Mouse (Mus musculus): Measurements from ENCODE around the gene Flywch2. TPM values are rescaled to one million over a fixed set of nuclear protein-coding genes. Genes with fewer than 3 reads are reported as not detected.

Flywch2 gene
- 9.4 and 10.6 TPM in 2 replicates for polyA plus RNA-seq (2014; fragmentation: Nextera tagmentation; extraction: Ambion mirVana)

DNA sequence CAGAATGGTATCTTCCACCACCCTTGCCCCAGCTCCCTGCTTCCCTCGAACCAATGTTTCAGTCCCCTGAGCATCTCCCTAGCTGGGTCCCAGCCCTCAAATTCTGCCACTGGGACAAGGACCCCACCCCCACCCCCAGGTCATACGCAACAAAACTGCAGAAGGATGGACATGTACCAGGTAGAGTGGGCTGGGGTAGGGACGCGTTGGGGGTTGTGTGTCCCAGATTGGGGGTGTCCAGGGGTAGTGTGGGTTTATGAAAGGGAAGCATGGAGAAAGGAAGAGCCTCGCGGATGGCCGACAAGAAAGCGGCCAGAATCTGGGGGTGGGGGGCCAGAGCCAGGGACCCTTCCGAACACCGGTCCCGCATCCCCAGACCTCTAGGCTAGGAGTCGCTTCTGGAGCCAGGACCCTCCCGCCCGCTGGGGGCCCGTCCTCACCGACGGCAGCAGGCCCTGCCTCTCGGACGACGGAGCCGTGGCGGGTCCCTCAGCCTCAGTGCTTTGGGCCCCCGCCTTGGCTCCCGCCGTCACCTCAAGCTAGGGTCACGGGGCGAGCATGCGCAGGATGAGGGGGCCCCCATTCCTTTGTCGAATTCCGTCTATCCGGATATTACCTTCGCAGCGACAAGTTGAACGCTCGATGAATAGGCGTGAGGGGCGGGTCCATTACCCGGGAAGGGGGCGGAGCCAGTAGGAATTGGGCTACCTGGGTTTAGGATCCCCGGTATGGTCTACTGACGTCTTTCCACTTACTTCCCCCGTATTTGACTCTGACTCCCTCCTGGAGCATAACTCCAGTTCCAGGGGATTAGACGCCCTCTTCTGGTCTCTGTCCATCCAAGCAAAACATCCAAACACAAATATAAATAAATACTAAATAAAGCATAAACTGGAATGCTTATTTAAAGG, at the start of gene Flywch2:
Gene Flywch2 (minus strand): TSS at position 521 of the 911 bp plus-strand sequence.
- H3K36me3 ChIP-seq (ENCODE audit: control insufficient read depth, insufficient read depth, low read length) = no peaks in the 10 kb centered on the region

DNA sequence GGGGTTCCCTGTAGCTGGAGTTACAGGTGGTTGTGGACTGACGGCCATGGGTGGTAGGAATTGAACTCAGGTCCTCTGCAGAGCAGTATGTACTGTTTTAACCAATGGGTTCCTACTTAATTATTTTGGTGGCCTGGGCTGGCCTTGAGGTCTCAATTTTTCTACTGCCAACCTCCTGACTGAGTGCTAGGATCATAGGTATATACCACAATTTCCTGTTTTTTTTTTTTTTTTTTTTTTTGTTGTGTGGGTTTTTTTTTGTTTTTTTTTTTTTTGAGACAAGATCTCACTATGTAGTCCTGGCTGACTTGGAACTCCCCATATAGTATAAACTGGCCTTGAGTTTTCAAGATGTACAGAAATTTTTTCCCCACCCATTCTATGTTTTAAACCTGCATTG, 45.3 kb upstream of the Flywch2 start:
- H3K9me3 ChIP-seq (ENCODE audit: control insufficient read depth, low read length) = no peaks in the 10 kb centered on the region
- 92% methylated on average over 1 of the region's 1 CpGs for WGBS
- H3K27ac ChIP-seq (ENCODE audit: low read depth, low read length) = no peak overlapping the region
- DNase-seq (ENCODE audit: low spot score) (no peak), ATAC-seq (replicated peaks; ENCODE audit: low FRiP score) (no peak)
- no peak overlapping the region for H3K4me3 ChIP-seq (ENCODE audit: low read depth, low read length)
- H3K9ac ChIP-seq (ENCODE audit: low read depth, low read length) = no peak overlapping the region
- peaks cover 11% of the 10 kb centered on the region; the same call in 1 of the 2 replicates for H3K27me3 ChIP-seq (replicated peaks; ENCODE audit: control insufficient read depth, insufficient read depth, low read length)
- H3K4me2 ChIP-seq = no peak overlapping the region
- peaks cover 9% of the 10 kb centered on the region for H3K4me1 ChIP-seq (replicated peaks; ENCODE audit: control insufficient read depth, insufficient read depth, low read length)
- peaks cover 2% of the 10 kb centered on the region; the same call in 1 of the 2 replicates for H3K36me3 ChIP-seq (ENCODE audit: control insufficient read depth, insufficient read depth, low read length)

More for the DNA sequence above, at the start of gene Flywch2:
- Histone ChIP-seq H3K27me3 (replicated peaks; ENCODE audit: control insufficient read depth, insufficient read depth, low read length) (no peaks in the 10 kb centered on the region), H3K9me3 (ENCODE audit: control insufficient read depth, low read length) (no peaks in the 10 kb centered on the region), H3K4me2 (peak within 1 kb of the TSS; percentile 97), H3K27ac (ENCODE audit: low read depth, low read length) (no peak within 1 kb of the TSS), H3K9ac (ENCODE audit: low read depth, low read length) (peak within 1 kb of the TSS; percentile 70), H3K4me3 (ENCODE audit: low read depth, low read length) (peak within 1 kb of the TSS; percentile 60), H3K4me1 (replicated peaks; ENCODE audit: control insufficient read depth, insufficient read depth, low read length) (peaks cover 10% of the 10 kb centered on the region)
- DNase-seq (ENCODE audit: low spot score) = peak; percentile 69
- WGBS = 4% methylated on average over 43 of the region's 43 CpGs
- peak; percentile 61 for ATAC-seq (replicated peaks; ENCODE audit: low FRiP score)

DNA sequence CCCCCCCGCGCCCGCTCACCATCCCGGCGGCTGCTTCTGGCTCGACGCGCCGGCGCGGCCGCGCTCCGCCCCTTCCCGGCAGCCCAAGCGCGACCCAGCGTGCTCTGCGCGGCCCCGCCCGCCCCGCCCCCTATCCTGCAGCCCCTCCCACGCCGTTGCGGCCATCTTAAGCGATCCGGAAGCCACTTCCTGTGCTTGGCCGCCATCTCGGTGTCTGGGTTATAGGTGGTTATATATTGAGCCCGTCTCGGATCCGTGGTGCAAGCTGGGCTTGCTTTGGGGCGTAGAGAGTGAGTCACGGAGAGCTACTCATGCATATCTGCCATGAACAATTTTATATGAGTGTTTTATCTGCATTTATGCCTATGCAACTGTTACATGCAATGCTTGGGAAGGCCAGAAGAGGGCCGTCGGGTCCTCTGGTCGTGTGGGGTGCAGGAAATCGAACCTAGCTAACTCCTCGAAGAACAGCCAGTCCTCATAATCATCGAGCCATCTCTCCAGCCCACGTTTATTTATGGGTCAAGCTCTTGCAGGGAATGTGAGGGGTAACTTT, 43.3 kb upstream of the Flywch2 start, which contains the start of gene Elob:
Gene Elob (minus strand): TSS at position 73 of the 556 bp plus-strand sequence.
- Histone ChIP-seq H3K9ac (ENCODE audit: low read depth, low read length) (peak within 1 kb of the TSS; percentile 81), H3K36me3 (ENCODE audit: control insufficient read depth, insufficient read depth, low read length) (peaks cover 17% of the 10 kb centered on the region), H3K27me3 (replicated peaks; ENCODE audit: control insufficient read depth, insufficient read depth, low read length) (peaks cover 8% of the 10 kb centered on the region; the same call in 1 of the 2 replicates), H3K4me1 (replicated peaks; ENCODE audit: control insufficient read depth, insufficient read depth, low read length) (peaks cover 9% of the 10 kb centered on the region), H3K4me3 (ENCODE audit: low read depth, low read length) (peak within 1 kb of the TSS; percentile 84), H3K27ac (ENCODE audit: low read depth, low read length) (peak within 1 kb of the TSS; percentile 88), H3K4me2 (peak within 1 kb of the TSS; percentile 95), H3K9me3 (ENCODE audit: control insufficient read depth, low read length) (no peaks in the 10 kb centered on the region)
- DNase-seq (ENCODE audit: low spot score) (peak; percentile 89), ATAC-seq (replicated peaks; ENCODE audit: low FRiP score) (peak; percentile 94)
- 1% methylated on average over 37 of the region's 42 CpGs for WGBS

DNA sequence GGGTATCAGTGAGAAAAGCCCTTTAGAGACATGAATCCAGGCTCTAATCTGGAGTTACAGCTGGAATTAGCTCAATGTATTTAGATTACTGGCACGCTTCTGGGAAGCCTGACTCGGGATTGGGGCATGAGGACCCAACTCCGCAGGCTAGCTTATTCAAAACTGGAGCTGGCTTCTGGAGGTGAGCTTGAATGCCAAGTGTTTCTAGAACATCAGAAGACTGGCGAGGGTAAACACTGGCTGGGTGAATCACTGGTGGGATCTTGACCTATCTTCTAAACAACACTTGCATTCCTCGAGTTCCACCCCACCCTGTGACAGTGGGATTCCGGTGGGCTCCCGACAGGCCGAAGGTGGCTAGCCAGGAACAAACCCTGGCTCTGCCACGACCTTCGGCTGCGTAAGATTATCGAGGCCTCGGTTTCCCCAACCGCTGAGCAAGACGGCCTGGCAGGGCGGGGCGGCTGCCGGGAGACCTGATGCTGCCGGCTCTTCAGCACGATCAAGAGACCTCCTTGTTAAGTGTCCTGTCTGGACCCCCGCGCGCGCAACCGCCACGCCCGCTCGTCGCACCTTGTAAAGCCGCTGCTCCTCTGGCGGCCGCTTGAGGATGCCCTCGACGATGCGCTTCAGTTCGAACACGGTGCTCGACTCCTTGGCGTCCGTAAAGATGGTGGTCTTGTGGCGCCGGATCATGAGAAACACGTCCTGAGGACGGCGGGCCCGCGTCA, 42.6 kb upstream of the Flywch2 start:
- peak overlapping the region; percentile 72 for H3K27ac ChIP-seq (ENCODE audit: low read depth, low read length)
- H3K9ac ChIP-seq (ENCODE audit: low read depth, low read length) = peak overlapping the region; percentile 81
- DNase-seq (ENCODE audit: low spot score) (no peak), ATAC-seq (replicated peaks; ENCODE audit: low FRiP score) (peak; percentile 61)
- H3K4me1 ChIP-seq (replicated peaks; ENCODE audit: control insufficient read depth, insufficient read depth, low read length) = peaks cover 9% of the 10 kb centered on the region
- H3K4me3 ChIP-seq (ENCODE audit: low read depth, low read length) = peak overlapping the region; percentile 84
- no peaks in the 10 kb centered on the region for H3K9me3 ChIP-seq (ENCODE audit: control insufficient read depth, low read length)
- H3K36me3 ChIP-seq (ENCODE audit: control insufficient read depth, insufficient read depth, low read length) = peaks cover 24% of the 10 kb centered on the region
- peaks cover 6% of the 10 kb centered on the region; the same call in 1 of the 2 replicates for H3K27me3 ChIP-seq (replicated peaks; ENCODE audit: control insufficient read depth, insufficient read depth, low read length)
- H3K4me2 ChIP-seq = peak overlapping the region; percentile 95
- under 1% methylated on average over 47 of the region's 47 CpGs for WGBS

DNA sequence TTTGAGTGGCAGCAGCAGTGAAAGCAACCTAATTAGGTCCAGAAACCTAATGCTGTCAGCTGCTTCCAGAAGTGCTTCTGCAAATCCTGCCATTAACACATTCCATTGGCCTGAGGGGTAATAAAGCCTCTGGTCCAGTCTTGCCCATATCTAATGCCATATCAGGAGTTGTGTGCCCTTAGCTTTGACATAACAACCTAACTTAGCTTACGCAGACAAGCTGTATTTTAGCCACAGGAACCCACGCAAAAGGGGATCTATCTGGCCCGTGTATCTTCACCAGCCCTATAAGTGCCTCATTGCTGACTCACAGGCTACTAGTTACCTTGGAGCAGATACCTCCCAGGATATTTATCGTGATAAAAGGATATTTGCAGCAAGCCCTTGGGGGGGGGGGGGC, 39.7 kb upstream of the Flywch2 start:
- ATAC-seq (replicated peaks; ENCODE audit: low FRiP score) = no peak

DNA sequence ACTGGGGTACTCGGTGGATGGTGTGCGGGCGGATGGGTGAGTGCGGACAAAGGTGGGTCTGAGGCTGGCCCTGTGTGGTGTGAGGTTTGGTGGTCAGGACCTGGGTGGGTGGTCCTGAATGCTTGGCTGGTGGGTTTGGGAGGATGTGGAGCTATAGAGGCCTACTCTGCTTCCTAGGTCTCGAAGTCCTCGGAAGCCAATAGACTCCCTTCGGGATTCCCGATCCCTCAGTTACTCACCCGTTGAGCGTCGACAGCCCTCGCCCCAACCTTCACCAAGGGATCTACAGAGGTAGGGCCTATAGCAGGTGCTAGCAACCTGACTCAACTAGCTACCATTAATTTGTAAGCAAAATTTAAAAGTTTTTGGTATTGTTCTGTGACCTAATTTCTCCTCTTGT, 37.7 kb upstream of the Flywch2 start:
- no peaks in the 10 kb centered on the region for H3K27me3 ChIP-seq (replicated peaks; ENCODE audit: control insufficient read depth, insufficient read depth, low read length)
- H3K27ac ChIP-seq (ENCODE audit: low read depth, low read length) = no peak overlapping the region
- H3K4me1 ChIP-seq (replicated peaks; ENCODE audit: control insufficient read depth, insufficient read depth, low read length) = peaks cover 6% of the 10 kb centered on the region
- peaks cover 70% of the 10 kb centered on the region for H3K36me3 ChIP-seq (ENCODE audit: control insufficient read depth, insufficient read depth, low read length)
- H3K9ac ChIP-seq (ENCODE audit: low read depth, low read length) = no peak overlapping the region
- peaks cover 12% of the 10 kb centered on the region; the same call in 1 of the 2 replicates for H3K9me3 ChIP-seq (ENCODE audit: control insufficient read depth, low read length)
- H3K4me2 ChIP-seq = no peak overlapping the region
- DNase-seq (ENCODE audit: low spot score) (no peak), ATAC-seq (replicated peaks; ENCODE audit: low FRiP score) (no peak)
- no peak overlapping the region for H3K4me3 ChIP-seq (ENCODE audit: low read depth, low read length)
- WGBS = 91% methylated on average over 12 of the region's 12 CpGs

More for the DNA sequence above, 39.7 kb upstream of the Flywch2 start:
- H3K9me3 ChIP-seq (ENCODE audit: control insufficient read depth, low read length) = no peaks in the 10 kb centered on the region
- H3K4me2 ChIP-seq = no peak overlapping the region
- H3K27me3 ChIP-seq (replicated peaks; ENCODE audit: control insufficient read depth, insufficient read depth, low read length) = no peaks in the 10 kb centered on the region
- H3K36me3 ChIP-seq (ENCODE audit: control insufficient read depth, insufficient read depth, low read length) = peaks cover 50% of the 10 kb centered on the region
- no peak overlapping the region for H3K27ac ChIP-seq (ENCODE audit: low read depth, low read length)
- WGBS = 83% methylated on average over 4 of the region's 4 CpGs
- H3K9ac ChIP-seq (ENCODE audit: low read depth, low read length) = no peak overlapping the region
- DNase-seq (ENCODE audit: low spot score) = no peak
- peaks cover 9% of the 10 kb centered on the region for H3K4me1 ChIP-seq (replicated peaks; ENCODE audit: control insufficient read depth, insufficient read depth, low read length)
- no peak overlapping the region for H3K4me3 ChIP-seq (ENCODE audit: low read depth, low read length)

DNA sequence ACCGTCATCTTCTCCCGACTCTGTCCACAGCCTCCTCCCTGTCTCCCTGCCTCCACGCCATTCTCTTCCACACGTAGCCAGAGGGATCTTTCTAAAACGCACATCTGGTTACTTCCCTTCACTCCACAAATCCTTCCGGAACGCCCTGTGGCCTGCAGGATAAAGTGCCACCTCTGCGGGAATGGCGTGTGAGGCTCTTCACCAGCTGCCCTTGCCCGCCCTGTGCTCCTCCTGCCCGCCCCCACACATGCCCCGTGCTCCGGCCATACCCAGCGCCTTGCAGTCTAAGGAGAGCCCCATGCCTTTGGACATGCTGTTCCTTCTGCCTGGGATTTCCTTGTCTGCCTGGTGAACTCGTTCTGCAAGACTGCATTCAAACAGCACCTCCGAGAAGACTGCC, 37.1 kb upstream of the Flywch2 start:
- Histone ChIP-seq H3K27me3 (replicated peaks; ENCODE audit: control insufficient read depth, insufficient read depth, low read length) (no peaks in the 10 kb centered on the region), H3K4me3 (ENCODE audit: low read depth, low read length) (no peak overlapping the region), H3K4me2 (no peak overlapping the region), H3K27ac (ENCODE audit: low read depth, low read length) (no peak overlapping the region), H3K9ac (ENCODE audit: low read depth, low read length) (no peak overlapping the region), H3K36me3 (ENCODE audit: control insufficient read depth, insufficient read depth, low read length) (peaks cover 76% of the 10 kb centered on the region), H3K4me1 (replicated peaks; ENCODE audit: control insufficient read depth, insufficient read depth, low read length) (peaks cover 6% of the 10 kb centered on the region), H3K9me3 (ENCODE audit: control insufficient read depth, low read length) (peaks cover 18% of the 10 kb centered on the region; the same call in 1 of the 2 replicates)
- 87% methylated on average over 16 of the region's 16 CpGs for WGBS
- ATAC-seq (replicated peaks; ENCODE audit: low FRiP score) (no peak), DNase-seq (ENCODE audit: low spot score) (no peak)

DNA sequence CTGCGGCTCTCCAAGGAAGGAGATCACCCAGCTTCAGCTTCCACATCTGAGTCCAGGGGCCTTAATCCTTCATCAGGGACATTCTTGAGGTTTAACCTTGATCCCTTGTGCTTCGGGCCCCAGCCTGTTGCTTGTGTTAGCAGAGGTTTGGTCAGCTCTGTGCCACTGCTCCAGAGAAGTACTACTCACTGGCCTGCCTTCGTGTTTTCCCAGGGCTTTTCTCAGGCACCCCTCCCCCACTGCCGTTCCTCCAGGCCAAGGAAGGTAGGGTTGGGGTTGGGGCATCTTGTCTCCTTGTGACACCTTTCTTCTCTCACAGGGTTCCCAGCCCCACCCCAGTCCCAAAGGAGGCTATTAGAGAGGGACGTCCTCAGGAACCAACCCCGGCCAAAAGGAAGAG, 36.2 kb upstream of the Flywch2 start:
- WGBS = 72% methylated on average over 6 of the region's 6 CpGs
- ATAC-seq (replicated peaks; ENCODE audit: low FRiP score) = no peak

More for the DNA sequence above, 36.2 kb upstream of the Flywch2 start:
- Histone ChIP-seq H3K4me2 (no peak overlapping the region), H3K9ac (ENCODE audit: low read depth, low read length) (no peak overlapping the region), H3K27me3 (replicated peaks; ENCODE audit: control insufficient read depth, insufficient read depth, low read length) (no peaks in the 10 kb centered on the region), H3K4me1 (replicated peaks; ENCODE audit: control insufficient read depth, insufficient read depth, low read length) (no peaks in the 10 kb centered on the region; the same call in 1 of the 2 replicates), H3K27ac (ENCODE audit: low read depth, low read length) (no peak overlapping the region), H3K36me3 (ENCODE audit: control insufficient read depth, insufficient read depth, low read length) (peaks cover 85% of the 10 kb centered on the region), H3K9me3 (ENCODE audit: control insufficient read depth, low read length) (peaks cover 24% of the 10 kb centered on the region), H3K4me3 (ENCODE audit: low read depth, low read length) (no peak overlapping the region)
- DNase-seq (ENCODE audit: low spot score) = no peak
